Mouse (Mus musculus) 3134 (cell line): ENCODE data around the gene Pqlc2.

Experiments used
- DNase-seq: peaks from one replicate; pipeline ENCODE4 v3.0.0-alpha.2; 2011; ENCODE audit warnings: low spot score; ENCODE audit not compliant: insufficient read length; ENCODE audit errors: extremely low read depth

Gene Pqlc2

DNA sequence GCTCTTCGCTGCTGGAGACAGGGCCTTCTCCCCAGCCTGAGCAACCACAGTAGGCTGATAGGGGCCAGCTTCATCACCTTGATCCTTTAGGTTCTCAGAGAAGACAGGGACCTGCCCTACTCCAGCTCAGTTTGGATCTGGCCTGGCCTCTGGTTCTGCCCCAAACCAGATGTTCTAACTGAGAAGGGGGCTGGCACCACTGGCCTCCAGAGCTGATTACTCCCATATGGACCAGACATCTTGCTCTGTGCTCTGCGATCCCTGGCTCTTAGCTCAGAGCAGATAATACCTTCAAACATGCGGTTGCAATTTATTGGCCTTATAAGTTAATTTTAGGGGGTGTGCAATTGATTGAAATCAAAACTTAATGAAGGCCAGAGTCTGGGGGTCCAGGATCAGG is 43.2 kb downstream of the Pqlc2 start:
- no peak for DNase-seq

DNA sequence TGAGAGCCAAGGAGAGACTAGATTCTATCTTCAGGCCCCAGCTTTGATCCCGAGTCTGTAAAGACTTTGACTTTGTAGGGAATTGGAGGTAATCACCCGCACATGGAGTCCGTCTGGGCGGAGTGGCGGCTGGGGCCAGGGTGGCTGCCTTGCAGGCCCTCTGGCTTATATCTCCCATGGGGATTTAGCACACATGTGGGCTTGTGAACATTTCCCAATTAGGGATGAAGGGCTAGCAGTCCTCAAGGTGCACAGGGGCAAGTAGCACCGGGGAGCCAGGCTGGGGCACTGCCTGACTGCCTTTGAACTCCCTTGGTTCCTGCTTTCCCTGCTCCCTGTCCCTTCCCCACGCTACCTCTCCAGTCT is 44.0 kb downstream of the Pqlc2 start:
- DNase-seq, result no peak

DNA sequence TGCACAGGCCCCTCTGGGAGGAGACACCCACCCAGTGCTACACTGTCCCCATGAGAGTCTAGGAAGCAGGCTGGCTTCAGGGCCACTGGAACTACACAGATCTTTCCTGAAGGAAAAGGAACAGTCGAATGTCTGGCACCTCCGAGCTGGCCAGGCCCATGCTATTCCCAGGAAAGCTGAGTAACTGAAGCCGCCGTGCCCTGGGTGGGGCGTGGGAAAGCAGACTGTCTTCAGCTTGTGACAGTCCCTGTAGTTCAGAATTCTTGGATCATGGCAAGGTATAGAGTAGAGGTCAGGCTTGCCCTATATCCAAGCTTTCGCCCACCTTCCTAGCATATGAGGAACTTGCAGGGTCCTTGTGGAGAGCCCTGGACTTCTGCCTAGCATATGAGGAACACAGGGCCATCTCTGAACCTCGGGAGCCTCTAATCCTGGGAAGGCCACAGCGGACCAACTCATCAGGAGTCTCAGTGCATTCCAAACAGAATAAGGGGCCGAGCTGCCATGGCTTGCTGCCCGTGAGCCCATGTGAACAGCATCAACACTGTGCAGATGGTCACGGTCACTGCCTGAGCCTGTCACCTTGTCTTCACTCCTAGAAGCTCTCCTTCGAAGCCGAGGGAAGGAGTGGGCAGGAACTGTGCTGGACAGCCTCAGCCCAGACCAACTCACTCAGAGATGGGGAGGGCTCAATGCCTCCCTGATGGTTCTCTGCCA is 44.6 kb downstream of the Pqlc2 start:
- DNase-seq, result no peak

- no peak for DNase-seq
These were observed 47.5 kb downstream of the Pqlc2 start for GRCm38 (mm10) chr4:139262981-139263380.

DNA sequence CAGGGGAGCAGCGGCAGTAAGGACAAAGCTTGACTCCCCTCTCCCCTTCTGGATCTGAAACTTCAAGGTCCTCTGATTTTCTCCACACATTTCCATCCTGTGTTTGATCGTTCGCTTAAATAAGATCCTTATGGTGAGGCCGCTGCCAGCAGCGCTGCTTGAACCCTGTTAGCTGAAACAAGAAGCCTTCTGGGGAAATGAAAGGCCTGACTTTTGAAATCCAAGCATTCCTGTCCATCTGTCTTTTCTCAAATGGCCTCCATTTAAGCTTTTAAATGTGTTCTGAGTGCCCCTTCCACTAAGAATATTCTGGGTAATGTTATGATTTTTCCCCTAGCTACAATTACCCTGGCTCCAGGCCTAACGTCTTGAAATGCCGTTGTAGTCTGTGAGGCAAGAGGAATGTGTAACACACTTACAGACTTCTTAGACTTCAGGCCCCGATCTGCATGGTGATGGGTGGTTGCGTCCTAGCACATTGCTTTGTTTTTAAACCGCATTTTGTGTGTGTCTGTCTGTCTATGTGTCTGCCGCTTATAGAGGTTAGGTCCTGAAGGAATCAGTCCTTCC is 51.1 kb downstream of the Pqlc2 start:
- no peak for DNase-seq

DNA sequence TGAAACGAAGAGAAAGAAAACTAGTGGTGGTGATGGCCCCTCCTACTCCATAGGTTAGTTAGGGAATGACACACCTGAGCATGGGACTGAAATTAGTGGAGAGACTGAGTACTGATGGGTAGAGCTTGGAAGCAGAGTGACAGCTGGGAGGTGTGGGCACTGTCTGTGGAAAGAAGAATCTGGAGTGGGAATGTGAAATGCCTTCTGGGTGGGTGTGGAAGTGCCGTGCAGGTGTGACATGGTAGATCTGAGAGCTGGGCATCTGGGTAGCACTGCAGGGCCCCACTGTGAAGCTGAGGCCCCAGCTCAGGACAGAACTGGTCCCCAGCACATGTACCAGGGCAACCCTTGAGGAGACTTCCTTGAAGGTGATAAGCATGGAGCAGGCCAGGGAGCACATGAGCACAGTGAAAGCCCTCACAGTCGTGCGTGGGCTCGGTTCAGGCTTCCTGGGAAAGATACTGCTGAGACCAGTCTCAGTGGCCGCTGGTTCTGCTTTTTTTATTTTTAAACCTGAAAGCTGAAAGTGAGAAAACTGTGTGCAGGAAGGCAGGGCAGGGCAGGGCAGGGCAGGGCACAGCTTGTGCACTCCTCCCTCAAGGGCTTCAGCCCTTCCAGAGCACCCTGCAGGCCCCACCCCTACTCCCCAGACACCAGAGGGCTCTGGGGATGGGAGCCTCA is 51.7 kb downstream of the Pqlc2 start:
- DNase-seq, result no peak

DNA sequence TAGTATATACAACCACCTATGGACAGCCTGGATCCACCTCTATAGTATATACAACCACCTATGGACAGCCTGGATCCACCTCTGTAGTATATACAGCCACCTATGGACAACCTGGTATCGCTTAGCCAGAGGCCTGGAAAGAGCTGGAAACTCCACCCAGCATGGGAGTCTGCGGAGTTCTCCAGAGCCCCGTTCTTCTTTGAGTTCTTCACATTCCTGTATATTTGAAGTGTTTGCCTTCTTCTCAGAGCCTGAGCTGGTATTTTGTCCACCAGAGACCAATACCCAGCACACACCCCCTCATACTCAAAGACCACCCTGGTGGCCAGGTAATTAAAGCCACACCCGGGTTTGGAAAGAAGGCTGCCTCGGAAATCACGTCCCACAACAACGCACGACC is 53.8 kb downstream of the Pqlc2 start:
- DNase-seq, result no peak

DNA sequence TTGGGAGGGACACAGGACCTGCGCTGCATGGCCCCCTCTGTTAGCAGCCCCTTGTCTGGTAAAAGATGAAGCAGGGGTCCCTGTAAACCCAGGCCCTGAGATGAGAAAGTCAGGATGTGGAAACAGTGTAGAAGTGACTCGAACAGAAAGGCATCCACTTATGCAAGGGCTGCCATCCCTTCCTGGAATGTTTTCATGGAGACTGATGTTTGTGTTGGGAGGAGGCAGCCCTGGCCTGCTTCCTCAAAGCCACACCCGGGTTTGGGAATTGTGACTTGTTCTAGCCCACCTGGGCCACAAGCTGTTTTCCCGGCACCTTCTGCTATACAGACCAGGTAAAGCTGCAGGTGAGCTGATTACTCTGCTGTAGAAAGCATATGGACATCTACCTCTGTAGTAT is 54.4 kb downstream of the Pqlc2 start:
- DNase-seq, result no peak

- DNase-seq, result no peak
These were observed 57.3 kb downstream of the Pqlc2 start for GRCm38 (mm10) chr4:139253206-139253605.

- peak; percentile 47 for DNase-seq
These were observed 58.3 kb downstream of the Pqlc2 start for GRCm38 (mm10) chr4:139252051-139252760.

DNA sequence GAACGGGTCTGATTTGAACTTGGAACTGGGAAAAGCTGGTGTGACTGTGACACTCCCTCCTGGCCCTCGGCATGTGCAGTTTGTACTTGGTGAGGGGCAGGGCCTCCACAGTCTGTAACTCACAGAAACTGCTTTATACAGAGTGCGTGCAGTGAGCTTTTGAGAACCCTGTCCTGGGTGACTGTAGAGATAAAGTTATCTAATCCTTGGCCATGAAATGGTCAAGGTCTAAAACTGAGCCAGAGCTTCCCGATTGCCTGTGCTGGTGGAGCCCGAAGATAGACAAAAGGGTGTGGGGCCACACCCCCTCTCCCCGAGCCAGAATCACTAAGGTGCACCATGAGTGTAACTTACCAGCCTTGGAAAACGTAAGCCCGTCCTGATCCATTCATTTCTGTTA is 59.6 kb downstream of the Pqlc2 start:
- no peak for DNase-seq

DNA sequence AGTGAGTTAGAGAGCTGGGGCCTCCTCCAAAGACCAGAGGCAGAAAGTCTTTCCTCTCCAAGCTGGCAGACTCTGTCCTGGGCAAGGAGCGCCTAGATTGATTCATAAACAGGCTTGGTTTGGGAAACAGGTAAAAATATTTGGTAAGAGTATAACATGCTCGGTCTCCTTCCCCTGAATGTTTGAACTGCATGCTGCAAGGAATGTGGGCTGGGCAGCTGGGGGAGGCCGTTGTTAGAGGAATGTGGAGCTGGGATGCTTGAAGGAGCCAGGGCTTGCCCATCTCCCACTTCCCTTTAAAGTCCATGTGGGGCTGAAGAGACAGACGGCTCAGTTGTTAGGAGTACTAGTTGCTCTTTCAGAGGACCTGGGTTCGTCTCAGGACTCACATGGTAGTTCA is 60.5 kb downstream of the Pqlc2 start:
- DNase-seq, result no peak

- no peak for DNase-seq
These were observed 61.8 kb downstream of the Pqlc2 start for GRCm38 (mm10) chr4:139248736-139249135.

- no peak for DNase-seq
These were observed 62.5 kb downstream of the Pqlc2 start for GRCm38 (mm10) chr4:139247966-139248365.

GRCm38 (mm10) chr4:139246130-139246877 is 64.2 kb downstream of the Pqlc2 start:
- DNase-seq, result no peak

DNA sequence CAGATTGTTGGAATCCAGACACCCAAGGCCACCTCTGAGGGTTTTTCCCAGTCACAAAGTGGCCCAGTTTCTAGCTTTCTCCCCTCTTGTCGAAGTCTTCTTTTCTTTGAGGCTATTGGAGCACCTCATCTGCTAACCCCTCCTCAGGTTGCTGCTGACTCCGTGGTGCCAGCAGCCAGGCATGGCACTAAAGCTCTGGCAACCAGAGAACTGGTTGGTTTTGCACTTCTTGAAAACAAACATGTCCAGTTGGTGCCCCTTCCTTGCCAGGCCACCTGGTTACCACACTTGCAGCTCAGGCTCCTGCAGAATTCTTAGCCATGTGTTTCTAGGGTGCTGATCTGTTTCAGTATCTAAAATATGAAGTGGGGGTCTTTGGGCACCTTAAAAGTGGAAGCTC is 65.0 kb downstream of the Pqlc2 start:
- DNase-seq, result no peak

GRCm38 (mm10) chr4:139244766-139245165 is 65.7 kb downstream of the Pqlc2 start:
- DNase-seq, result no peak

DNA sequence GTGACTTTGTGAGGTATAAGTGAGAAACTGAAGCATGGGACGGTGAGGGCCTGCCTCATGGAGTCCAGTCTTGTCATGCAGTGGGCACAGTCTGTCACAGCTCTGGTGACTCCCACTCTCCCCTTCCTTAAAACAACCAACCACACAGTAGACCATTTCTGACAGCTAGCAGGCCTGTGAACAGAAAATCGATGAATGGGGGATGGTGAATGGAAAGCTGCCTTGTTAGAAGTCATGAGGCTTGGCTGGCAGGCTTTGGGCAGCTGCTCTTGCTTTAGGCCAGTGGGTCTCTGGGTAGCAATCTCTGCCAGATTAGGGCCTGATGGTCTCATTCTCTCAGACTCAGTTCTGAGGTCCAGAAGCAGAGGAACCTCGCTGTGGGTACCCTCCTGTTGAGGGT is 66.3 kb downstream of the Pqlc2 start:
- DNase-seq, result no peak
